Mouse (Mus musculus) C2C12 (cell line): ENCODE data around the gene P4htm.

Experiments
- CTCF ChIP-seq: IDR thresholded peaks from one replicate; pipeline ENCODE4 v1.5.1; 2011; ENCODE audit not compliant: control insufficient read depth, insufficient read depth, insufficient read length
- MAX ChIP-seq: IDR thresholded peaks from one replicate; pipeline ENCODE4 v1.6.1; 2011; ENCODE audit warnings: mild to moderate bottlenecking, control low read depth
- MYOG ChIP-seq: IDR thresholded peaks from one replicate; pipeline ENCODE4 v1.6.1; 2011; ENCODE audit not compliant: control insufficient read depth, insufficient read length; ENCODE audit errors: extremely low read depth

GRCm38 (mm10) chr9:108591462-108591861 is 6.0 kb downstream of the P4htm start:
- TF ChIP-seq CTCF: no peak
- TF ChIP-seq MYOG: no peak
- TF ChIP-seq MAX: no peak
